Mouse (Mus musculus) embryonic stem cell, embryonic (primary cell): ENCODE results near the gene Grap2.

Experiments
- CTCF ChIA-PET, 4 experiments: fragments of 300-600 bp in 2 of 4; fragments of 350-600 bp in 2 of 4; sonication (Branson Sonifier 250); formaldehyde crosslinking; loops; one replicate each; lab custom pipeline; 2022; ENCODE audit warnings: inconsistent platforms in 2 of 4; lab: Charles Lee
- POLR2A ChIA-PET, 4 experiments: fragments of 300-600 bp in 2 of 4; fragments of 350-600 bp in 2 of 4; sonication (Branson Sonifier 250); formaldehyde crosslinking; loops; one replicate each; lab custom pipeline; 2022; ENCODE audit warnings: antibody characterized with exemption in 4 of 4, inconsistent platforms in 1 of 4; lab: Charles Lee

Grap2 gene

DNA sequence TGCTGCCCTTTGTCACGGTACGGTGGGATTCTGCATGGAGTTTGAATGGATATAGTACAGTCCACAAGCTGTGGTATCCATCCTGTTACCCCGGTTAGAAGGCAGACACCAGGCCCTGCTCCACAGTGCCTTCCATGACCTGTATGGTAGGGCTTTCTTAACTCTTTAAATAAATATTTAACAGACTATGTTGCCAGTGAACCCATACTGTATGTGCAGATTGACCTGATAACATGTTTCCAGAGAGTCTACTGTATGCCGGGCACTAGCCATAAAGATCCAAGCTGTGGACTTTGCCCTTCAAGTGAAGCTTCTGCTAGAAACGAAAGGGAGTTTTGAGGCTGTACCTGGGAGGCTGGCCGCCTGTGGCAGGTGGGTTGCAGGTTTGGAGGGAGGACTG lies 102.3 kb downstream of the Grap2 start:
- ChIA-PET POLR2A (interaction anchor here in 2 of 4 experiments (0.6 to 1.3 kb wide), 2 partner anchors 88 to 772 kb away, joined by 3 read pairs; no protein-coding TSS in a partner anchor), CTCF (interaction anchor here in 1 of 4 experiments (1.4 to 1.7 kb wide), 2 partner anchors 20 to 40 kb away, joined by 3 to 5 read pairs; no protein-coding TSS in a partner anchor)

DNA sequence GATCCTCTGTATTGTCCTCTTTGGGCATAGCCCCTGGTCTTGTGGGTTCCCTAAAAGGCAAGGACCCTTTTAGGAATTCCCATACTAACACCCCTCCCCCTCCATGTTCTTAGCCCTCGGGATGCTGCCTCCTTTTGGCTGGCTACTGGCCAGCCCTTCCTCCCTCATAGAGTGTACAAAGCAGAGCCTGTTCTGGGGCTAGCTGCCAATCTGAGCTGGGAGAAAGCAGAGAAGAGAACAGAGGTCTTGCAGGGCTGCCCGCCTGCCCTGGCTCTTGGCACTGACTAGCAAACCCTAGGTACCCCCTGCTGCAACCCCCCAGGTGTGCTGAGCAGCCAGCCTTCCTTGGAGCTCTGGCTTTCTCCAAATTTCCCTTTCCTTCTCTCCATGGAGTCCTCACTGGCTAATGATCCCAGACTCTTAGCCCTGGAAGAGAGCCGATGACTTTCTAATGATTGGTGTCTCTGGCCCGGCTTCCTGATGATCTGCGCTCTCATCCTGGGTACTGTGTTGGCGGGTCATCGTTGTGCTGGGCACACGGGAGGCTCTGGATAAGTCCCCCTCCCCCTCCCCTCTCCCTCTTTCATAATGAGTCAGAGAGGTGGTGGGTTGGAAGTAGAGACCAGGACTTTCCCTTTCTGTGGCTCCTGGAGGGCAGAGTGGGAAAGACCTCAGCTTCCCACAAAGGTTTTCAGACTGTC lies 107.3 kb downstream of the Grap2 start:
- POLR2A ChIA-PET, result interaction anchor here in 1 of 4 experiments (0.6 to 0.9 kb wide), 2 partner anchors 36 to 61 kb away, joined by 3 to 7 read pairs; no protein-coding TSS in a partner anchor
- CTCF ChIA-PET, result interaction anchor here in 2 of 4 experiments (0.7 to 2.0 kb wide), 4 partner anchors 12 to 326 kb away, joined by 3 to 11 read pairs (median 4); no protein-coding TSS in a partner anchor

DNA sequence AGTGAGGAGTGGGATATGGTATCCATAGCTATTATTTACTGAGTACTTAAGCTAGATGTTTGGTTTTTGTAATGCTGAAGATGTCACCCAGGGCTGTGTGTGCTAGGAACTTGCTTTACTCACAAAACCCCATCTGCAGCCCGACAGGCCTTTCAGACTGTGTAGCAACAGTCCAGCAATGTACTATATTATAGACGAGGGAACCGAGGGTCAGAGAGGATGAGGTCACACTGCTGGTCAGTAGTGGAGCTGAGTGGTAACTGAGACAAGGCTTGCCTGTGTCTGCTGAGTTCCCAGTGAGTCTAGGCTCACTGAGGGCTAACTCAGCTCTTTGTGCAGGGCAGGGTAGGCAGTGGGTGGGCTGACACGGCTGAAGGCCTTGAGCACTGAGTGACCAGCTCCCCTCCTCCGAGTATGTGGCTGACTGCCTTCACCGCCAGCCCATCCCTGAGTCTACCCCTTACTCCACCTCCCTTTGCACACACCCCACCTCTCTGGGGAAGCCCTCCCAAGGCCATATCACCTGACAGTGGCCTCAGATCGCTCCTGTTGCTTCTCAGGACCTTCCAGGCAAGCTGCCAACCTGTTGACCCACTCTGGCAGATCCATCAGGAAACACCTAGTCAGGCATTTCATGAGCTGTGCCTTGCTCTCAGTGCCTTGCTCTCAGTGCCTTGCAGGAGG lies 108.1 kb downstream of the Grap2 start:
- CTCF ChIA-PET, result interaction anchor here in 3 of 4 experiments (0.5 to 2.0 kb wide), 6 partner anchors 12 to 46 kb away, joined by 3 to 11 read pairs (median 4); no protein-coding TSS in a partner anchor
- POLR2A ChIA-PET, result interaction anchor here in 2 of 4 experiments (0.6 kb wide), 2 partner anchors 36 to 161 kb away, joined by 4 to 7 read pairs; no protein-coding TSS in a partner anchor

DNA sequence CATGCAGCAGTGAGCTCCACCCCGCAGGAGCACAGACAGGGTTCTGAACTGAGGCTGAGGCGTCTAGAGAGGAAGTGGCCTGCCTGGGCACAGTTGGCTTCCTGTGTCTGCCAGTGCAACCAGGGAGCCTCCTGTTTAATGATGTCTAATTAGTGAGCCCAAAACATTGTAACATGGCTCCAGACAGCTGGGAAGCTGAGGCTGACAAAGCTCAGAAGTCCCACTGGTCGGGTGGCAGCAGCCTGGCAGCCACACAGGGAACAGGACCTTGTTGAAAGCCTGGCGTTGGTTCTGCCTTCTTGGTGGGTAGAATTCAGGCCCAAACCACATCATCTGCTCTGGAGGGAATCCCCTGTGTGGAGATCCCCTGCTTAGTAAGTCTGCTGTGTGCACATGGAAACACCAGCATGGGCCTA lies 109.1 kb downstream of the Grap2 start:
- ChIA-PET CTCF (interaction anchor here in 2 of 4 experiments (0.5 to 2.0 kb wide), 7 partner anchors 13 to 392 kb away, joined by 3 to 11 read pairs (median 4); no protein-coding TSS in a partner anchor), POLR2A (interaction anchor here in 3 of 4 experiments (0.6 to 1.5 kb wide), 3 partner anchors 13 to 417 kb away, joined by 3 to 4 read pairs (median 4); partner anchors contain the start of gene Rps19bp1 (in 1 of the 3))

DNA sequence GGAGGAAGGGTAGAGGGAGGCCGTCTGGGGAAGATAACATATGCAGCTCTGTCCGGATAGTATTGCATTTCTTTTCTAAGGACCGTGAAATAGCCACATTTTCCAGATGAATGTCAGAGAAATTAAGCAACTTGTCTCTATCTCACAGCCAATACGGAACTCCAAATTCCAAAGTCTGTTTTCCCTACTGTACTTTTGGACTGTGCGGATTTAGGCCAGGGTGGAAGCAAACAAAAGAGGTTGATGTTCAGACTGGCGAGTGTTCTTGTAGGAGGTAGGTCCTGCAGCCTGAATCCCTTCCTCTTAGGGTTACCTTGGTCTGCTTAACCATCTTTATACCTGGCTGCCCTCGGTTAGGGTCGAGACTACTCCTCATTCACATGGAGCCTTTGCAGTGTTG lies 109.9 kb downstream of the Grap2 start:
- ChIA-PET CTCF (interaction anchor here in 1 of 4 experiments (1.2 kb wide), 1 partner anchor 12 kb away, joined by 7 read pairs; no protein-coding TSS in a partner anchor), POLR2A (interaction anchor here in 1 of 4 experiments (0.6 to 1.5 kb wide), 2 partner anchors 12 to 41 kb away, joined by 3 to 4 read pairs; no protein-coding TSS in a partner anchor)

DNA sequence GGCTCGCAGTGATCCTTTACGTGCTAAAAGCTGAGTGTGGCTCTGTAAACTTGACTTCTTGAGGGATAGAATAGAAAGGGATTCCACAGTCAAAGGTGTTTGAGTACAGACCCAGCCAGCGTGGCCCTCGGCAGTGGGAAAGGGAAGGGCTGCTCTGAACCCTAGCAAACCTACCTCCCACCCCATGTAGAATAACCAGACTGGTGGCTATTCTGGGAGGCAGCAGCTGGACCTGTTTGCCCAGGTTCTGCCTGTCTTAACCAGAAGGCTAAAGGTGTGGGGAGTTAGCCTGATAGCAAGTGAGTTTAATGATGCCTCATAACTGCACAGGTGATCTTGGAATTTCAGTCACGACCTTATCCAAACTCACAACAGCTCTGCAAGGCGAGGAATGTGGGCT lies 110.8 kb downstream of the Grap2 start:
- ChIA-PET POLR2A (no interaction called here), CTCF (interaction anchor here in 2 of 4 experiments (1.2 to 1.5 kb wide), 2 partner anchors 11 to 12 kb away, joined by 3 to 6 read pairs; no protein-coding TSS in a partner anchor)

DNA sequence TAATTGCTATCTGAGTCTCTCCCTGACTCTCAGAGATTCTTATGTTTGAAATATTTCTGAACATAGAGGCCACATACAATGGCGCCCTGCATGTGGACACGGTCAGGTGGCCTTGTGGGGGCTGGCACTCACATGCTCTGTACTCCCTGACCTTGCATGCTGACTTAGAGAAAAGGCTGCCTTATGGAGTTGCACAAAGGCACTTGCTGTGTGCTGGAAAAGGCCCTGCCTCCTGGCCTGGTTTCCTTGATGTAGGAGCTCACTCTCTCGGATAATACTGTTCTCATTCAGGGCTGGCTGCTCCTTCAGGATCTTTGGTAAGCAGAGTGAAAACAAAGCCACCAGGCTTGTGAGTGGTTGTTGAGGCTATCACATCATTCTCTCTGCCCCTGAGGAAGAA lies 111.6 kb downstream of the Grap2 start:
- ChIA-PET CTCF (interaction anchor here in 2 of 4 experiments (1.2 to 1.5 kb wide), 2 partner anchors 10 to 11 kb away, joined by 3 to 6 read pairs; no protein-coding TSS in a partner anchor), POLR2A (no interaction called here)

DNA sequence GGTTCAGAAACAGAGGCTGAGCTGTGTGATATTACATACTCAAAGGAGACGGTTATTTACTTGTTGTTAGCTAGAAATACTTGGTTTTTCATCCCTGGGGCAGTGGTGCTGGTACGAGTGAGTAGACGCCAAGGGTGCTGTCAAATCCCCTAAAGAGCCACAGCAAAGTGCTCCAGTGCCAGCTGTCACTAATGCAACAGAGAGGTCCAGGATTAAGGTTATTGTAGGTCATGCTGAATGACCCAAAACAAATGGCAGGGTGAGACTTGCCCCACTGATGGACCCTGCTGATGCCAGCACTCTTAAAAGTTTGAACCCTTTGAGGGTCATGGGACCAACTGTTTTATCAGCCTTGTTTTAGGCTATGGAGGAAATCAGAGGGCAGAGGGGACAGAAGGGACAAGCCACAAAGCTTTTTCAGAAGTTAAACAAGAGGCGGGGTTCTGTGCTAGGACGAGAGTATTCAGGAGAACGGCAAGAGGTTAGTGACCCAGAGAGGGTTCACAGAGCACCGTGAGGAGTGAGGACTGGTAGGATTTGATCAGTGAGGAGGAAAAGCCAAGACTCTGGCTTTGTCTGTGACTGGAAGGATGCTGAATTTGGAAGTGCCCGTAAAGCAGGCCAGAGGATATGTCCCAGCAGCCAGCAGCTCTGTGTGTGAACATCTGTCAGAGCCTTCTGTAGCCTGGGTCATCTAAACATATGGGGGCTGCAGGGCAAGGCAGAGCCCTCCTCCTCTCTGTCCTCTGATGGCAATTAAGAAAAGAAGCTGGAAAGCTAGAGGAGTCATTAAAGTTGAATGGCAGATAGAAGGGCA lies 112.6 kb downstream of the Grap2 start:
- CTCF ChIA-PET, result interaction anchor here in 2 of 4 experiments (0.9 to 1.5 kb wide), 3 partner anchors 9 to 50 kb away, joined by 3 read pairs; no protein-coding TSS in a partner anchor

DNA sequence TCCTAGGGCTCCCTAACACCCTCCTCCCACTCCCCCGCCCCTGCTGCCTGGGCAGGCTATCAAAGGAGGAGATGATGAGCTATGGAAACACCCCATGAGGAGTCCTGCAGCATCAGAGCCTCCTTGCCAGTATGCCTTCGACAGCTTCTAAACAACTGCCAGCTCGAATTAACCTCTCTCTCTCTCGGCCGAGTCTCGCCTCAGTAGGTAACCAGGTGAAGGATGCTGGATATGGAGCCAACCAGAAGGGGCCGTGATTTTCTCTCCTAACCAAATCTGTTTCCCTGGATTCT lies 113.2 kb downstream of the Grap2 start:
- POLR2A ChIA-PET, result no interaction called here

More for the DNA sequence above, 112.6 kb downstream of the Grap2 start:
- POLR2A ChIA-PET, result no interaction called here

DNA sequence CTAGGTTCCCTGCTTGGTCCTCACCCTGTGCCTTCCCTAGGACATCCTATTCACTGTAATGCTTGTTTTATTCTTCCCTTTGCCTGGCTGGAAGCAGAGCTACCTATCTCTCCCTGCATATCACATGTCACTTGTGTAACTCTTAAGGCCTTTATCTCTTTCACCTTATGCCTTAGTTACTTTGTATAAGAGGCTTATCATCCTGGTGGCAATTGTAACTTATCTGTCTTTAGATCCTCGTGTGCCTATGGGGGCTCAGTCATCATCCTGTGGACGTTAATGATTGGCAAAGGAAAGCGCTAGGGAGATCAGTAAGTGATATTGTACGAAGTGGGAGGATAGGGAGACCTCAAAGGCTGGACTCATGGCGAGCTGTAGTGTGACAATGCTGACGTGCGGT lies 116.1 kb downstream of the Grap2 start:
- CTCF ChIA-PET, result interaction anchor here in 1 of 4 experiments (1.8 kb wide), 1 partner anchor 54 kb away, joined by 4 read pairs; no protein-coding TSS in a partner anchor

More for the DNA sequence above, 113.2 kb downstream of the Grap2 start:
- CTCF ChIA-PET, result interaction anchor here in 2 of 4 experiments (0.9 to 1.1 kb wide), 2 partner anchors 9 to 51 kb away, joined by 3 read pairs; no protein-coding TSS in a partner anchor

DNA sequence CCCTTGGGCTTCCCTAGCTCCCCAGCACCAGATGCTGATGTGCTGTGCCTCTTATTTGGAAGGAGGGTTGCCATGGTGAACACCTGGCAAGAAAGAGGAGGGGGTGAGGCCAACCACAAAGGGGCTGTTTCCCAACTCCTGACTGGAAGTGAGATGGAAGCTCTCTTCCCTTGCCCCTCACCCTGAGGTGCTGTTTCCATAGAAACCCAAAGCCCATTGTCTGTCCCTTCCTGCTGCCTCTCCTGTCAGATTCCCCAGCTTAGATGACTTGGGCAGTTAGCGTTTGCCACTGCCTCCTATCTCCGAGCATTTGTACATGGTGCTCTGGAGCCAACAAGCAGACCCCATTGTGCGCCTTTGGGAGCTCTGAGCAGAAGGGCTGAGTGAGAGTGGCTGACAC lies 121.1 kb downstream of the Grap2 start:
- CTCF ChIA-PET, result interaction anchor here (0.6 to 4.3 kb wide), 27 partner anchors 10 to 846 kb away, joined by 3 to 36 read pairs (median 5); no protein-coding TSS in a partner anchor
- POLR2A ChIA-PET, result interaction anchor here in 1 of 4 experiments (1.8 kb wide), 1 partner anchor 12 kb away, joined by 4 read pairs; no protein-coding TSS in a partner anchor

More for the DNA sequence above, 116.1 kb downstream of the Grap2 start:
- POLR2A ChIA-PET, result interaction anchor here in 1 of 4 experiments (0.6 to 1.4 kb wide), 2 partner anchors 22 to 56 kb away, joined by 3 read pairs; no protein-coding TSS in a partner anchor

DNA sequence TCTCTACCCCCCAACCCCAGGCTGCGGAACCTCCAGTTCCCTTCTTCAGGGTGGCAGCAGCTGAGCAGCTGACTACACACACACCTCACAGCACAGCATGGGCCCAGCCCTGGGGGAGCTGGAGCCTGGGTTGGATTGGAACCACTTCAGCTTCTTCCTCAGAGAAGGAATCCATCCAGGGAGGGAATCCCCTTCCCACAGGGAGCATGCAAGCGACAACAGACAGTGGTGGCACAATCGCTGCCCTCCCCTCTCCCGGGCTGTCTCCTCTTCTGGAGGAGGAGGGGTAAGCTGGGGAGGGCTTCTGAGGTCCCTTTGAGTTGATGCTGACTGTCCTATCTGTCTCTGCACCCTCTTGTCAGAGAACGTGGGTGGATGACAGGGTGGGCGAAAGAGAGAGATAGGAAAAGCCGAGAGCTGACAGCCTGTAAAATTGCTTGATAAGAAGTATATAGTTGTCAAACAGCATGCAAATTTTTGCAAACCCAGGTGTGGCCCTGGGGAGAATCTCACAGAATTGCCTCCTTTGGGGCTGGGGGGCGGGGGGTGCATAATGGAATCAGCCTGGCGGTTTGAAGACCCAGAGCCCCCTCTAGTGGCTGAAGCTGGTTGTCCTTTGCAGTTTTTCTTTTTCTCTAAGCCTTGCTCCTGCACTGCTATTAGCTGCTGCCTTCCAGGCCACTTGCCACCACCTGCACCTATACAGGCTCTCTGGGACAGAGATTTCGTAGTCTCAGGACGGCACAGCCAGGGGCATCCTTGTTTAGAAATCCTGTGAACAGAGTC lies 121.9 kb downstream of the Grap2 start:
- CTCF ChIA-PET, result interaction anchor here (0.5 to 4.3 kb wide), 101 partner anchors 9 to 1035 kb away, joined by 3 to 36 read pairs (median 4); partner anchors contain the start of genes Rps19bp1 (in 2 of the 4), Cacna1i (in 1 of the 4), Cby1 (in 1 of the 4) and Enthd1 (in 1 of the 4)
- POLR2A ChIA-PET, result interaction anchor here in 3 of 4 experiments (0.6 to 1.8 kb wide), 10 partner anchors 13 to 439 kb away, joined by 3 to 4 read pairs (median 3); partner anchors contain the start of genes Atf4 (in 1 of the 3), Rps19bp1 (in 1 of the 3) and Tnrc6b (in 1 of the 3)

DNA sequence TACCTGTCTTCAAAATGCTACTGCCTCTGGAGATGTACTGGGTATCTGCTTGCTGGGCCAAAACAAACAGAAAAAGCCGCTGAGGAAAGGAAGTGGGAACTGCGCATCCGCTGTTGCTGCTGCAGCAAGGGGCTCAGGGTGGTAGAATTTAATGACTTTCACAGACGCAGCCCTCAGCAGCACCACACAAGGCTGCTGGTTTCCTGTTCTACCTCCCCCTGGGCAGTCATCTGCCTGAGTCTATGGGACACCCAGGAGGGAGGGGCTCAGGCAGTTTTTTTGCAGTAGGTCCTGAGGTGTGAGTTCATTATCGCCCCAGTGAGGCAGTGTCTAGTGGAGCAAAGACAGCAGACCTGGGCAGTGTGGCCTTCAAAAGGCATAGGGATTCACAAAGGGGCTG lies 125.2 kb downstream of the Grap2 start:
- POLR2A ChIA-PET, result interaction anchor here in 2 of 4 experiments (0.7 to 1.4 kb wide), 2 partner anchors 13 to 416 kb away, joined by 3 to 5 read pairs; partner anchors contain the start of gene Tnrc6b (in 1 of the 2)
- CTCF ChIA-PET, result interaction anchor here (0.6 to 1.8 kb wide), 7 partner anchors 63 to 460 kb away, joined by 3 to 4 read pairs (median 3); no protein-coding TSS in a partner anchor

DNA sequence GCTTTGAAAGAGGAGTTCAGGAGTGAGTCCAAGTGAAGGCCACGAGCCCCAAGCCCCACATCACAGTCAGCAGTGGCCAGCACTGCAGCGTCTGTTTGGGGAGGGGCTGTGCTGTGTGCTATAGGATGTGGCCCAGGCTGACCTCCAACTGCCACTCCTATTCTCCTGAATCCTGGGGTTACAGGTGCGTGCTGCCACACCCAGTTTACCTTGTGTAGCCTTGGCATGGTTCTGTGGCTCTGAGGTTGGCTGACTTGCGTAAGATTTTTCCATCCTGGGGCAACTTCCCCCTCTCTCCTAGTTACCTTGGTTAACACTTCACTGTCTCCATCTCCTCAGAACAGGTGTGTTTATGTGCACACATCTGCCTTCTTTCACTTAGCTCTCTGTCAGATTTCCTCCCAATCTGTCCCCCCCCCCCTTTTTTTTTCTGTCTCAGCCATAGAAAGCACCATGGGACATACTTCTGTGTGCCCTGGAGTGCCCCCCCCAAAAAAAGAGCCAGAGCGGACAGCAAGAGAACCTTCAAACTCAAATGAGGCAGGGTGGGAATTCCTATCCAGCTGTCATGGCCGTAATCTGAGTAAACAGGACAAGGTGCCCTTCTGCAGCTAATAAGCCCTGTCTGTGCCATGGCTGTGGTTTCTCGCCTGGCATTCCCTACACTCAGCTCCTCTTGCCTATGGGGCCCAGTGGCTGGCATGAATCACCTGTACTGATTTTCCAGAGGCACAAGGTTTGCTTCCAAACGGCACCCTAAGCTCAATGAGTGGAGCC lies 129.3 kb downstream of the Grap2 start:
- CTCF ChIA-PET, result interaction anchor here in 1 of 4 experiments (0.7 kb wide), 1 partner anchor 116 kb away, joined by 3 read pairs; no protein-coding TSS in a partner anchor
- POLR2A ChIA-PET, result interaction anchor here in 3 of 4 experiments (0.7 to 2.2 kb wide), 6 partner anchors 9 to 468 kb away, joined by 3 to 7 read pairs (median 3); partner anchors contain the start of genes Mief1 (in 1 of the 3) and Tnrc6b (in 1 of the 3)
